Mouse (Mus musculus): ENCODE measurements at regions not wholly inside any gene's neighbourhood (a gene's known extent, or its start where the extent isn't known, plus 50 kb on each side); places are given as distances from the start of the nearest gene placed in this dataset.

DNA sequence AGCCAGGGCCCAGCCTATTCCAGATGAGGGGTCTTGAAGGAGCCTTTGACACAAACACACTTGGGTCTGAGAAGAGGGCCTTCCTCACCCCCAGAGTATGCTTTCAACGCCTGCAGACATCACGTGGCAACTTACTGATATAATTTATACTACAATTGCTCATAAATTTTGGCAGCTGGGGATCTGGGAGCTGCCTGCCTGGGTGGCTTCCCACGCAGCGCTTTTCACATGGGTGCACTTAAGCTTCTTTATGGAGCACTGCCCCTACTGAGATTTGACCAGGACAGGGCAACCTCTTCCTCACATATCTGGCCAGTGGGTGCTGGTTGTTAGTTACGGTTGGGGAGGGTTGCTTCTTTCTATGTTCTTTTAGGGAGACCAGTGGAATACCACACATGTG, 61.6 kb downstream of the Spesp1 start:
- peak; percentile 8 for DNase-seq (ENCODE audit: low spot score)

DNA sequence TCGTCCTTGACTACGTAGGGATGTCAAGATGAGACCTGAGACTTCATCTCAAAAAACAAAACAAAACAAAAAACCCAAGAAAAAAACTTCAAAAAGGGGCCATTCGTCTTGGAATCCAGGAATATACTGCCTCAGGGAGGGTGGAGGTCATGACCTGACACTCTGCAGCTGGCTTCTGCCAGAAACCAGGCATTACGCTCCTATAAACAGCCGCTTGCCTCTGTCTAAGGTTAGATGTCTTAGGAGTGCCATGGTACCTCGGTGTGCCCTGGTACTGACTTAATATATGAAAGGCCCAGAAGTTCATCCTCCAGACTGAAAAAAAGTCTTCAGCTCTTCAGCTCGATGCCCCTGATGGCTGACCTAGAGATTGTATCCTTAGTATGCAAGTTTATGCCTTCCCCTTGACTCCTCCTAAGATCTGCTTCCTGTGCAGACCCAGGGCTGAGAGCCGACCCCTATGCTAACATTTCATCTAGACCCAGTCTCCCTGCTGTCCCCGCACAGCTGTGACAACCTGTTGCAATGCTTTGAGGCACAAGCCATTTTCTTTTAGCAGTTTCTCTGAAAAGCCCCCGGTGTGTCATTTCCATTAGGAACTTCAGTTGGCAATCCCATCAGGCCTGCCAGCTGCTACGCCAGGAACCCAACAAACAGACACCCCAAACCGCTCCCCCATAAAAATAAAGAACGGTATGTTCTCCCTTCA, 66.7 kb downstream of the Spesp1 start:
- DNase-seq (ENCODE audit: low spot score), result no peak

DNA sequence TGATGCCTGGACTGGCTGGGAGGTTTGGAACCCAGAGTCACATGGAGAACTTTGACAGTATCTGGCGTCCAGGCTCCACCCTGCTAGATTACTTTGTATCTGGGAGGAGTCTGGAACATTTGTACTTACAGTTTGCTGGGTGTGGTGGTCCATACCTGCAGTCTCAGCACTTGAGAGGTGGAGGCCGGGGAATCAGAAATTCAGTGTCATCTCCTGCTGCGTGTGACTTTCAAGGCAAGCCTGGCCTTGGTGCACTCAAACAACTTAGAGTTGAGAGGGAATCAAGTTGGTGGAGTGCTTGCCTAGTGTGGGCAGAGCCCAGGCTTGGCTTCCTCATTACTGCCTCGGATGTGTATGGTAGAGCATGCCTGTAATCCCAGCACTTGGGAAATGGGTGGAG, 67.5 kb downstream of the Spesp1 start:
- DNase-seq (ENCODE audit: low spot score), result no peak

GRCm38 (mm10) chr9:62212615-62213014, 69.4 kb downstream of the Spesp1 start:
- DNase-seq (ENCODE audit: low spot score), result no peak

DNA sequence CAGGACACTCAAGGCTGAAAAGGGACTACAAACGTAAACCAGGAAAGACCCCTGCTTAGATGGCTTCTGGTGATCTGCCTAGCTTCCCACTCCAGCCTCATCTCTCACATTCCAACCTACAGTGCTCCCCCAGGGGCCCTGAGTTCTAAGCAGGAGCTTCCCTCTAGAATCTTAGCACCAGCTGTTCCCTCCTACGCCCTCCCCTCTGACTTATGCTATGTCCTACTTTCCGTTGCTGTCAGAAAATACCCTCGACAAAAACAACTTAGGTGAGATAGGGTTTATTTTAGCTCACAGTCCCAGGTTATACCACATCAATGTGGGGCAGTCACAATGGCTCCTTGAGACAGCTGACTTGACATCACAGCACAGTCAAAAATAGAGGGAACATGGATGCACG, 71.2 kb downstream of the Spesp1 start:
- DNase-seq (ENCODE audit: low spot score), result no peak

DNA sequence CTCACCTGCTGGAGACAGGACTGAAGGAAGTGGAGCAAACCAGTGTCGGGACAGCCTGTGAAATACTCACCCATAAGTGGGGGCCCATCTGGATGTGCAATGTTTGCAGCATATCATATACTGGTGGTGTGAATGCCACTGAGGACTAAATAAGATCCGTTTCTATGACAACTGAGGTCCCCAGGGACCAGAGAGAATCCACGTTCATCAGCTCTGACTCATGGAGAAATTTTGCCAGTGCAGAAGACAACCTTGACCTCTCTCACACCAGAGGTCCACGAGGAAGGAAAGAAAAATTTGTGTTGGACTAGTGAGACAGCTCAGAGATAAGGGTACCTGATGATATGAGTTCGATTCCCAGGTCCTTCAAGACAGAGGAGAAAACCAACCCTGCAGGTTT, 73.6 kb downstream of the Spesp1 start:
- DNase-seq (ENCODE audit: low spot score), result peak; percentile 26

DNA sequence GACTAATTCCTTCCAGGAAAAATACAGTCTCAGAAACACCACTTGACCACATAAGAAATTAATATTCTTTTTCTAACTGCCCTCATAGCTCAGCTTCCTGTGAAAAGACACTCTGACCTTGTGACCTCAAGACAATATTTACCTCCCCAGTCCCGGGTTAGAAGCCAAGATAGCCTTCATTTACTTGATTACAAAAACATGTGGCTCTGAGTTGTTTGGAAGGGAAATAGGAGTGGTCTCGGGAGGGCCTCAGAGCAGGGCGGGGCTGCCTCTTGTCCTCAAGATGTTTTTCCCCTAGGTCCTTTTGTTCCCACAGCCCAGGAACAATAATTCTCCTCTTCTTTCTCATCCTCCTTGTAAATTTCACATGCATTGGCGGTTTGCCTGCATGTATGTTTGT, 76.7 kb downstream of the Spesp1 start:
- peak; percentile 16 for DNase-seq (ENCODE audit: low spot score)

GRCm38 (mm10) chr9:62203556-62203955, 78.5 kb downstream of the Spesp1 start:
- no peak for DNase-seq (ENCODE audit: low spot score)

DNA sequence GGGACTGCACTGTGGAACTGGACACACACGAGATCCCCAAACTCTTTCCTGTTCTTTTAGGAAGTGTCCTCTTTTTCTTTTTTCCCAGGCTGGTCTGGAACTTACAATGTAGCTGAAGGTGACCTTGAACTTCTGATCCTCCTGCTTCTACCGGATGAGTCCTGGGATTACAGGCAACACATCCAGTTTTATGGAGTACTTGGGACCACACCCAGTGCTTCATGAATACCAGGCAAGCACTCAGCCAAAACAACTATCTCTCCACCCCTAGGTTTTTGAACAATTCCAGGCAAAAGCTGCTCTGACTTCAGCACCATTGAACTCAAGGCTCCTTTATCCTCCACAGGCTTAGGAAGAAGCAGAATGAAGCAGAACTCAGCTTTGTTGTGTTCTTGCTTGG, 79.7 kb downstream of the Spesp1 start:
- DNase-seq (ENCODE audit: low spot score), result no peak

GRCm38 (mm10) chr9:62197486-62197885, 75.0 kb upstream of the Glce start:
- DNase-seq (ENCODE audit: low spot score), result no peak

- DNase-seq (ENCODE audit: low spot score), result no peak
Observed at GRCm38 (mm10) chr9:62192424-62192892, 70.0 kb upstream of the Glce start.

DNA sequence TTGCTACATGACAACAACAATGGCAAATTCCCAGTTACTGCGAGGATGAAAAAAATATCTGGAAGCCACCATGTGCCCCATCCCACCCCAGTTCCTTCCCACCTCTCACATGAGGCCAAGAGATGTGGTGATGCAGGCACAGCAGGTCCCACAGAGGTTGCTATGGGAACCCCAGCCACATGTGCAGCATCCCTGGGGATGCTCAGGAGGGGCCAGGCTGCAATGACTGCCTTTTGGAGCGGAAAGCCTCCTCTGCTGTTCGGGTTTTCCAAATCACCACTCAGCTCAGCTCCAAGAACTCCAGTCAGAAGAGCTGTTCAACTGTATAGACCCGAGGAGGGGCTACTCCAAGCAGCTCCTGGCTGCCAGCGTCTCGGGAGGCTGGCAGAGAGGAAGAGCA, 68.0 kb upstream of the Glce start:
- DNase-seq (ENCODE audit: low spot score), result no peak

GRCm38 (mm10) chr9:62188835-62189234, 66.4 kb upstream of the Glce start:
- no peak for DNase-seq (ENCODE audit: low spot score)

- DNase-seq (ENCODE audit: low spot score), result no peak
Observed at GRCm38 (mm10) chr9:62188379-62188778, 65.9 kb upstream of the Glce start.

DNA sequence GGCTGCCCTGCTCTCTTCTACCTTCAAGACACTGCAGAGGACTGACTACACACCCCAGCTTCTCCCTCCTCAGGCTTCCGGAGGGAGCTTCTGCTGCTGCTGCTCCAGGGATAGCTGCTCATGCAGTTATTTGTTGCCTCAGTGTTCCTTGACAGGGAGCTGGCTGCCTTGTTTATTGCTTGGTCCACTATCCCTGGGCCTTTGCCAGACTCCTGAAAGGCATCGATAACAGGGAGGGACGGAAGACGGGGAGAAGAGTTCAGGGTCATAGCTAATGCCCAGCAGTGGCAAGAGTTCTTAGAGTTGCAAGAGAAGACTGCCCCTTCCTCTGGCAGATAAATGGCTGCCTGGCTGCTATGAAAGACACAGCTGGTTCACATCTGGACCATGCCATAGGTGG, 64.4 kb upstream of the Glce start:
- no peak for DNase-seq (ENCODE audit: low spot score)

- DNase-seq (ENCODE audit: low spot score), result no peak
Observed at GRCm38 (mm10) chr9:62185516-62186280, 63.2 kb upstream of the Glce start.

DNA sequence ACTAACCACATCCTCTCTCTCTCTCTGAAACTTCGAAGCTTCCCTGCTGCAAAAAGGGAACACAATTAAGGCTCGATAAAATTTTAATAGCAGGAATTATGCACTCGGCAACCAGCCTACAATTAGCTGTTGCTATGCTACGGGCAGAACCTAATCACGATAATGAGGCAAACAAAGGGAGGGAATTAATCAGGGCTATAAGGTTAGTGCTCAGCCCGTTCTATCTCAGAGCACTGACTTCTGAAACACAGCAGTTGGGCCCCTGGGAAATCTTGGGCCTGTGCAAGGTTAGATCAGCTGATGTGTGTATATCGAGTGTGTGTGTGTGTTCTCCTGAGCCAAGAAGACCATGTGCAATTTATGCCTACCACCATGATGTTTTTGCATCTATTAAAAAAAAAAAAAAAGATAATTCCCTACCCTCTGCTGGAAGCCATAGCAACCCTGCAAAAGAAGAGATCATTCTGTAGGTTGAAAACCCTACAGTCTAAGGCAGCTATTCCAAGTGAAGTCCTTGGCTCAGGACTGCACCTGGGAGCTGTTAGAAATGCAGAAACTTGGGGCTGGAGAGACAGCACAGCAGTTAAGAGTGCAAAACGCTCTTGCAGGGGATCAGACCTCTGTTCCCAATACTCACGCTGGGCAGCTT, 58.9 kb upstream of the Glce start:
- DNase-seq (ENCODE audit: low spot score), result no peak

DNA sequence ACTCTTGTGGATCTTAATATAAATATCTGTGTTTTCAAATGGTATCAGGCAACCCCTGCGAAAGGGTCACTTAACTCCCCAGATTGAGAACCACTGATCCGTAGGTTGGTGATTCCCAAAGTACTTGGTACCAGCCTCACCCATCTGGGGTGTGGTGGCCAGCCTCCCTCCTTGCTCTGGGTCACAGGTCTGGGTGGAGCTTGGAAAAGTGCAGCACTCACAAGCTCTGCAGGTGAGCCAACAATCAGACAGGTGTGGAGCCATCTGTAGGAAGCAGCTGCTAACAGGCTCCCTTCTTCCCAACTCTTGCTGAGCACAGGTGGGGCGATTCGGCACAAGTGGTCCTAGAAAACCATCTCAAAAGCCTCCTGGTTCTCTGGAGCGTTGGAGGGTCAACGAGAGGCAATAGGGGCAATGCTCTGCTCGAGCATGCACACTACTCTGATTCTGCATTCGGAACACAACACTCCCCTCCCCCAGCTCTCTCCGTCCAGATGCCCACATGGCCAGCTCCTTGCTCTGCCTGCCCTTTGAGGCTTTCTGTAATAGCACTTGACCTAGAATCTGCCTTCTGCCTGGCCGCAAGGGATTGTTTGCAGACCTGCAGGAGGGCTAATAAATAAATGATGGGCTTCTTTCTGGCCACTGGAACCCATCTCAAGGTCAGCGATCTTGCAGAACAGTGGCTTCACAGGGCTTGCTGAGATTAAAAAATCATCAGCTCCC, 58.2 kb upstream of the Glce start:
- no peak for DNase-seq (ENCODE audit: low spot score)

DNA sequence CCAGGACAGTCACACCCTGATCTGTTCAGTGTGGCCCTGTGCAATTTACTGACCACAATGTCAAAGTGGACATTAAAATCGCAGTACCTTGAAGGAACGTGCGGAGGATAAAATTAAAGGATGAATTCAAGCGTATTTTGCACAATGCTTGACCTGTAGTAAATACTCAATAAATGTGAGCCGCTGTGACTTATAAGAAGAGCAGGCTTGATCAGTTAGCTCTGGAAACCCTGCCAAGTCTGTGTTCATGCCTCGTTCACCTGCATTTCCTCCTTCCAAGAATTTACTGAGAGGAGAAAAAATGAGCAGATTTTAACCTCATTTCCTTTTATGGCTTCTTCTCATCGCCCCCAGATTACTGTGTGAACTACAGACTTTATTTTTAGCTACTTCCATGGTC, 52.2 kb upstream of the Glce start:
- no peak for DNase-seq (ENCODE audit: low spot score)

All from adipocyte (in vitro differentiated cells).